Mouse (Mus musculus) lung, embryonic 15.5 days (tissue): ENCODE results near the gene Epb41l1. TPM values are rescaled to one million over a fixed set of nuclear protein-coding genes. Genes with fewer than 3 reads are reported as not detected.

Source experiments
- ATAC-seq: fragments of 200-750 bp; cut with Nextera tagmentation; 2 replicates; pipeline ENCODE4 v1.8.0; 2017; ENCODE audit warnings: moderate number of reproducible peaks, borderline replicate concordance; ENCODE audit not compliant: low FRiP score, low TSS enrichment; ENCODE audit errors: extremely low read depth
- H3K27ac ChIP-seq: fragments of 300-500 bp; sonication (generic); 2 replicates; pipeline ENCODE4 v1.5.1; 2015; ENCODE audit warnings: moderate library complexity, mild to moderate bottlenecking, inconsistent platforms
- H3K27me3 ChIP-seq: fragments of 300-500 bp; sonication (generic); 2 replicates; pipeline ENCODE4 v1.6.1; 2015; ENCODE audit warnings: inconsistent platforms
- H3K36me3 ChIP-seq: fragments of 300-500 bp; sonication (generic); 2 replicates; pipeline ENCODE4 v1.6.1; 2015; ENCODE audit warnings: inconsistent platforms
- H3K4me1 ChIP-seq: fragments of 300-500 bp; sonication (generic); 2 replicates; pipeline ENCODE4 v1.6.1; 2015; ENCODE audit warnings: inconsistent platforms
- H3K4me2 ChIP-seq: fragments of 300-500 bp; sonication (generic); 2 replicates; pipeline ENCODE4 v1.6.1; 2015; ENCODE audit warnings: inconsistent platforms, mild to moderate bottlenecking, moderate library complexity
- H3K4me3 ChIP-seq: fragments of 300-500 bp; sonication (generic); 2 replicates; pipeline ENCODE4 v1.5.1; 2015; ENCODE audit warnings: mild to moderate bottlenecking, inconsistent platforms
- H3K9ac ChIP-seq: fragments of 300-500 bp; sonication (generic); 2 replicates; pipeline ENCODE4 v1.6.1; 2015; ENCODE audit warnings: inconsistent platforms
- H3K9me3 ChIP-seq: fragments of 300-500 bp; sonication (generic); 2 replicates; pipeline ENCODE4 v1.6.1; 2016; ENCODE audit warnings: inconsistent platforms
- WGBS: fragments of 180-500 bp; shearing (Covaris S2); methylation state at CpG from one replicate; pipeline ENCODE4 v1.1.7; 2015; 5-methylcytosine and 5-hydroxymethylcytosine counted together
- polyA plus RNA-seq: library from polyadenylated mRNA; unstranded; fragments of >200 nt; fragmentation: Nextera tagmentation; extraction: Ambion mirVana; gene quantifications from 2 replicates; pipeline ENCODE4 v1.2.1, GENCODE M21; 2015

Epb41l1 gene
- polyA plus RNA-seq, 1 experiment from 2014 or later = 2.8 TPM

DNA sequence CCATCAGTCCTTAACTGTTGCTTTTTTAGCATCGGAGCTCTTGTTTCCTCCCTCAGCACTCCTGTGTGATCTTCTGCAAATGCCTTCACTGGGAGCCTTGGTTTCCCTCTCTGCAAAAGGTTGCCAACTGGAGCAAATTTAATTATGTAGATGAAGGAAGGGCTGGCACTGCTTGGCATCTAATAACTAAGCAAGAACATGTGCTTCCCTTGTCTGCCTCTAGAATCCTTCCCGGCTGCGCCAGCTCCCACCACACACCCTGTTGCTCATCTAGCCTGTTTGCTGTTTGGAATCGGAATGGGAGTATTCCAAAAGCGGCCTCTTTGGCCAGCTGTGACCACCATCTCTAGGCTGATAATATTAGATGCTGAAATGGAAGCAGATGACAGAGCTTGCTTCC, 98.9 kb downstream of the Epb41l1 start:
- Histone ChIP-seq H3K9me3 (no peaks in the 10 kb centered on the region), H3K4me3 (no peak overlapping the region), H3K27ac (no peak overlapping the region), H3K4me1 (no peaks in the 10 kb centered on the region), H3K9ac (no peak overlapping the region), H3K36me3 (no peaks in the 10 kb centered on the region), H3K27me3 (no peaks in the 10 kb centered on the region), H3K4me2 (no peak overlapping the region)
- 88% methylated on average over 5 of the region's 5 CpGs for WGBS
- ATAC-seq = no peak

DNA sequence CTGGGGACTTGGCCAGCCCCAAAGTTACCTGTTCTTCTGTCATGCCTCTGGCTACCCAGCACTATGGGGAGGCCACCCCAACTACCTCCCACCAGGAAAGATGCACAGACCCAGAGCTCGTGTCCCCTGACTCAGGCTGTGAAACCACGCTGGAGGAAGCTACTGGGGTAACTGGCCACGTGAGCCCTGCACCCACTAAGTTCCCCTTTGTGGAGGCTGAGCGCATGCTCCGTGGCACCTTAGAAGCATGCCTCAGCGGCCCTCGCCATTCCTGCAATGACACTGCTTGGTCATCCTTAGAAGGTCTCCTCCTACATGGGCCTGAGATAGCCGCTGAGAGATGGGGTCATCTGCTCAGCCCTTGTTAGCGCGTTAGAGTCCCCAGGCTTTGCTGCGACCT, 102.3 kb downstream of the Epb41l1 start:
- no peak overlapping the region for H3K4me2 ChIP-seq
- H3K36me3 ChIP-seq = 0 out of 2 replicates have a peak, but pooled peaks cover 2% of the 10 kb centered on the region
- no peak overlapping the region for H3K4me3 ChIP-seq
- ATAC-seq = no peak
- no peak overlapping the region for H3K27ac ChIP-seq
- WGBS = 85% methylated on average over 11 of the region's 11 CpGs
- no peak overlapping the region for H3K9ac ChIP-seq
- H3K4me1 ChIP-seq = no peaks in the 10 kb centered on the region
- H3K9me3 ChIP-seq = no peaks in the 10 kb centered on the region
- H3K27me3 ChIP-seq = no peaks in the 10 kb centered on the region

DNA sequence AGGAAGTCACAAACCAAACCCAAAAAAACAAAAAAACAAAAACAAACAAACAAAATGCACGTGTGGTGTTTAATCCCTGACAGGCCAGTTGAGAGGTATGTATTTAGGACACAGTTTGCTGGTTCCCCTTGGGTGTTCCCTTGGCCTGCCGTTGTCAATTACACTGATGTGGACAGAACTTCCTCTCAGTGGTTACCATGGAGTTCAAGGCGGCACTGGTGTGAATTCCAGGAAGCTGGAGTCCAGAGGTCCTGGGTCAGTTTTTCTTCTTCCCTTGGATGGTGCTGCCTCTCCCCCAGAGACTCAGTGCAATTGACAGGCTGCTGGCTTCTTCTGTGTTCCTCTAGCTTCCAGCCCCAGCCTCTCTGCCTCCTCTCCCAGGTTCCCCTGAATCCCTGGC, 103.4 kb downstream of the Epb41l1 start:
- no peaks in the 10 kb centered on the region for H3K27me3 ChIP-seq

DNA sequence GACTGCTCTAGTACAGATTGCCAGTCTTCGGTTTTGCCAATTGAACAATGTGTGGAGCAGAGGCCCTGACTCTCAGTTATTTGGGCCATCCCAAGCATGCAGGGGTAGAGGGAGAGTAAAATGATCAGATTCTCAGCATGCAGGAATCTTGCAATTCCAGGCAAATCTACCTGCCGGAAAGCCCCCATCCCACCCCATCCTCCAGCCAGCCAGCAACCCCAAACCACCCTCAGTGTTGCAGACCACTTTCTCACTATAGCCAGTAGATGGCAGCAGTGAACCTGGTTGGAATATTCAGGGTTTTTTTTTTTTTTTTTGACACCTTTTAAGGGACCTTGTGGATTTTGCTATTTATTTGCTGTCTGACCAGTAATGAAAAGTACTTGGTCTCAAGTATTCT, 109.0 kb downstream of the Epb41l1 start:
- H3K36me3 ChIP-seq = 0 out of 2 replicates have a peak, but pooled peaks cover 2% of the 10 kb centered on the region
- H3K4me2 ChIP-seq = no peak overlapping the region
- H3K4me1 ChIP-seq = no peaks in the 10 kb centered on the region
- no peak overlapping the region for H3K4me3 ChIP-seq
- no peak overlapping the region for H3K9ac ChIP-seq
- H3K27ac ChIP-seq = no peak overlapping the region
- no peak for ATAC-seq
- H3K9me3 ChIP-seq = no peaks in the 10 kb centered on the region
- no peaks in the 10 kb centered on the region for H3K27me3 ChIP-seq
- WGBS = 50% methylated on average over 2 of the region's 2 CpGs

More for the DNA sequence above, 103.4 kb downstream of the Epb41l1 start:
- Histone ChIP-seq H3K36me3 (0 out of 2 replicates have a peak, but pooled peaks cover 2% of the 10 kb centered on the region), H3K27ac (no peak overlapping the region), H3K9ac (no peak overlapping the region), H3K4me2 (no peak overlapping the region), H3K9me3 (no peaks in the 10 kb centered on the region), H3K4me3 (no peak overlapping the region), H3K4me1 (no peaks in the 10 kb centered on the region)
- no peak for ATAC-seq
- WGBS = 30% methylated on average over 3 of the region's 3 CpGs

DNA sequence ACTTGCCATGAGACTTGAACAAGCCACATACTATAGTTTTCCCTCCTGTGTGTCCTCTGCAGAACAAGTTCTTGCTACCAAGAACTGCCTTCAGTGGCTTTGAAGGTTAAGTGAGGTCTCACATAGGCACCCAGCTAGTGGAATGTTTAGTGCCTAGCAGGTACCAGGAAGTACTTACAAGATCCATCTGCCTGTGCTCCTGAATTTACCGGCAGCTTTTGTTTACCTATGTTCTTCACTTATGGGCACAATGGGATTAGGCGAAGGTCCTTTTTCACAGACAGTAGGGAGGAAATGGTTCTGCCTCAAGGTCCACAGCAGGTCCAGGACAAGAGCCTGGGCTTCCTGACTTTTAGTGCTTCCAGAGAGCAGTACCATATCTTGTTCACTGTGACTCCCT, 112.5 kb downstream of the Epb41l1 start:
- Histone ChIP-seq H3K9ac (no peak overlapping the region), H3K27ac (no peak overlapping the region), H3K36me3 (no peaks in the 10 kb centered on the region), H3K4me3 (no peak overlapping the region), H3K27me3 (no peaks in the 10 kb centered on the region), H3K9me3 (no peaks in the 10 kb centered on the region), H3K4me2 (no peak overlapping the region), H3K4me1 (no peaks in the 10 kb centered on the region)
- no peak for ATAC-seq
- 31% methylated on average over 2 of the region's 2 CpGs for WGBS

DNA sequence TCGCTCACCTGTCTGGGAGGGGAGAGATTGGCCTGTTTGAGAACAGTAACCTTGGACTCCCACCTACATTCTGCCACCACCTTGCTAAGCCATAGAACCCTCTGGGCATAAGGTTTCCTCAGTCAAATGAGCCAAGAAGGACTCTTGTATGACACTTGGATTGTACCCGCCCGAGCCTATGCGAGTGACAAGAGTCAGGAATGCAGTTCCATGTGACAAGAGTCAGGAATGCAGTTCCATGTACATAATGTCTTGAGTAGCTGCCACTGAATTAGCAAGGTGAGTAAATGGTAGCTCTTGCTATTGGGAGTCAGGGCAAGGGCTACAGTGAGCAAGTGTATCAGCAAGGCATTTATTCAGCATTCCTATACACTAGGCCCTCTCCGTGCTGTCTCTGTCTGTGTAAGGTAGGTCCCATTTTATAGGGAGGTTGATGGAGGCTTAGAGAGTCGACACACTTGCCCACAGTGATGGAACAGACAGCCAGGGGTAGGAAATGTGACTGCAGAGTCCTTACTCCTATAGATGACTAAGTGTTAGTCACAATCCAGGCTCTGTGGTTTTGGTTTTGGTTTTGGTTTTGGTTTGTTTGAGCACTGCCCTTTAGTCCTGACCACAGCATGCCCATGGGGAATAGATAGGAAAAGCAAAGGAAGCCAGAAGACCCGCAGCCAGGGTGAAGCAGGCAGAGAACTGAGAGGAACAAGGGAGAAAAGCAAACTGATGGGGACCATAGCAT, 118.3 kb downstream of the Epb41l1 start:
- Histone ChIP-seq H3K27me3 (no peaks in the 10 kb centered on the region), H3K4me3 (no peak overlapping the region), H3K36me3 (no peaks in the 10 kb centered on the region), H3K27ac (no peak overlapping the region), H3K4me2 (no peak overlapping the region), H3K9ac (no peak overlapping the region), H3K4me1 (no peaks in the 10 kb centered on the region), H3K9me3 (no peaks in the 10 kb centered on the region)
- no peak for ATAC-seq
- WGBS = 73% methylated on average over 7 of the region's 7 CpGs

DNA sequence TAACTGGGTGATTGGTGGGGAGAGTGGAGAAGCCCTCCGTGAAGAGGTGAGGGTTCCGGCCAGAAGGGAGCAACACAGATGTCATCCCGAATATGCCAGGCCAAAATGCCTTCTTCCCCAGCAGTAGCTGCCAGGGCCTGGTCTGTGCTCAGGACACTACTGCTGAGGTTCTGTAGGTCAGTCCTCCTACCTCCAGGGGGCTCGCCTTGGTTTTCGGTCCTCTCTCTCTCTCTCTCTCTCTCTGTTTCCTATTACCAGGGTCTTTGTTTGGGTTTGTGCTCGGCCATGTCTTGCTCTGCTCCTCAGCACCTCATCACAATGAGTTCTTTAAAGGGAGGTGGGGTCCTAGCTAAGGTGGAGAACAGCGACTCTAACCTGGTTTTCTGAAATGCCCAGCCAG, 120.3 kb downstream of the Epb41l1 start:
- WGBS = 82% methylated on average over 7 of the region's 7 CpGs
- H3K4me2 ChIP-seq = no peak overlapping the region
- H3K27ac ChIP-seq = no peak overlapping the region
- no peak overlapping the region for H3K9ac ChIP-seq
- no peaks in the 10 kb centered on the region for H3K27me3 ChIP-seq
- no peaks in the 10 kb centered on the region for H3K4me1 ChIP-seq
- H3K36me3 ChIP-seq = no peaks in the 10 kb centered on the region
- no peak for ATAC-seq
- H3K4me3 ChIP-seq = no peak overlapping the region
- H3K9me3 ChIP-seq = no peaks in the 10 kb centered on the region

DNA sequence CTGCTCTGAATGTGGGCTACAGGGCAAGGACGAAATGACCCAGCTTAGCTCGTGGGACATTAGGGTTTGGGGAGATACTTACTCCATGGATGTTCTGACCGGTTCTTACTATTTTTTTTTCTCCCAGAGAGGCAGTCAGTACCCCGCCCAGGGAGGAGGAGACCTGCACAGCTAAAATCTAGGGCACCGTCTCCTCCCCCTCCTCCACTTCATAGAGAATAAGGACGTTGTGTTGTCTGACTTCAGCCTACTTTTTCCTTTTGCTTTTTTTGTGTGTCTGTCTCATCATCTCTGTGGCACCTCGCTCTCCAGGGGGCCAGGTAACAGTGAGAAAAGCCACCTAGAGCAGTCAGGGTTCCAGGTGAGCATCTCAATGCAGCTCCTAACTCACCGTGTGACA, 121.7 kb downstream of the Epb41l1 start:
- 79% methylated on average over 8 of the region's 8 CpGs for WGBS

DNA sequence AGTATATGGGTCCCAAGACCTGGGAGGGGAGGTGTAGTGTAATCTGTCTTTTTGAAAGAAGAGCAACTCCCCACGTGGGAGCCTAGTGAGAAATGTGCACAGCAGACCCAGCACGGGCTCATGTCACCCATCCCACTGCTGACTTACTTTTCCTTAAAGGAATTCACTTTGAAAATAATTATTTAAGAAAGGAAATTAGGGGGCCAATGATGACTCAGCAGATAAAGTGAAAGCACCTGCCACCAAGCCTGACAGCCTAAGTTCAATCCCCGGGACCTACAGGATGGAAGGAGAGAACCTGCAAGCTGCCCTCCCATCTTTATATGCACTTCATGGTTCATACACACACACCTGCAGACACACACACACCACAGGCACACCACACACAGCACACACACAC, 123.1 kb downstream of the Epb41l1 start:
- no peak for ATAC-seq
- Histone ChIP-seq H3K9me3 (no peaks in the 10 kb centered on the region), H3K4me3 (no peak overlapping the region), H3K4me2 (no peak overlapping the region), H3K9ac (no peak overlapping the region), H3K36me3 (no peaks in the 10 kb centered on the region), H3K27me3 (no peaks in the 10 kb centered on the region), H3K27ac (no peak overlapping the region), H3K4me1 (peaks cover 14% of the 10 kb centered on the region)
- 64% methylated on average over 3 of the region's 3 CpGs for WGBS

More for the DNA sequence above, 121.7 kb downstream of the Epb41l1 start:
- Histone ChIP-seq H3K27ac (no peak overlapping the region), H3K27me3 (no peaks in the 10 kb centered on the region), H3K36me3 (no peaks in the 10 kb centered on the region), H3K9ac (no peak overlapping the region), H3K4me2 (no peak overlapping the region), H3K9me3 (no peaks in the 10 kb centered on the region), H3K4me1 (peaks cover 4% of the 10 kb centered on the region; the same call in 1 of the 2 replicates), H3K4me3 (no peak overlapping the region)
- no peak for ATAC-seq

DNA sequence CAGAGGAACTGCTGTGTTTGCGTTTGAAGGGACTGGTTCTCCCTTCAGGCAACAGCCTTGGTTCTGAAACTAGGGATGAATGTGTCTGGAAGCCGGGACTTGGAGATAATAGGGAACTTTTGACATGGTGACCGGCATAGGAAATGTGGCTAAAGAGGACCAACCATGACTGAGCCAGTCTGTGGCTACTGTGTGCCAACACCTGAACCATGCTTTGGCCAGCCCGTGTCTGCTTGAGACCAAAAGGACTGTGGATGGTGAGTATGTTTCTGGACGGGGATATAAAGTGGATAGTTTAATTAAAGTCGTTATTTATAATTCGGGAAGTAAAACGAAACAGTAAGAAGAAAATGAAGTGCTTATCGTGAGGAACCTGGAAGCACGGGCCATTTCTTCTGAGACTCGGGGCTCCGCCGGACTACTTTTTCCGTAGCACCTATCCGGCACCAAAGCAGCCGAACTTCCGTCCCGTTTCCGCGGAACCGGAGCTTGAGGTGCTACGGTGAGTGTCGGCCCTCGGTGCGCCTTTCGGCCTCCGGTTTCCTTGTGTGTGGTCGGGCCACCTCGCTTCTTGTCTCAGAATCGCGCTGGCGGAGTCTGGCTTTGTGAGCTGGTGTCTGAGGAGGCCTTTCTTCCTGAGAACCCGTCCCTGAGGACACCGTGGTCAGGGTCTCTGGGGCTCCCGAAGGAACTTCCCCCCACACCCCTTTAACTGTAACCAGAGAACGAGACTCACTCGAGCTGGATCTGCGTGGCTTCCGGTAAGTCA, 126.6 kb downstream of the Epb41l1 start, which contains the start of gene Aar2:
Gene Aar2, plus strand, starts transcription at position 462 of the 769 bp plus-strand sequence.
- Histone ChIP-seq H3K27me3 (no peaks in the 10 kb centered on the region), H3K27ac (peak within 1 kb of the TSS; percentile 71), H3K9me3 (no peaks in the 10 kb centered on the region), H3K4me2 (peak within 1 kb of the TSS; percentile 75), H3K4me1 (peaks cover 17% of the 10 kb centered on the region), H3K4me3 (peak within 1 kb of the TSS; percentile 67), H3K36me3 (peaks cover 18% of the 10 kb centered on the region), H3K9ac (peak within 1 kb of the TSS; percentile 73)
- 0 out of 2 replicates have a peak, but pooled peaks have one; percentile 64 for ATAC-seq
- 5% methylated on average over 39 of the region's 39 CpGs for WGBS

DNA sequence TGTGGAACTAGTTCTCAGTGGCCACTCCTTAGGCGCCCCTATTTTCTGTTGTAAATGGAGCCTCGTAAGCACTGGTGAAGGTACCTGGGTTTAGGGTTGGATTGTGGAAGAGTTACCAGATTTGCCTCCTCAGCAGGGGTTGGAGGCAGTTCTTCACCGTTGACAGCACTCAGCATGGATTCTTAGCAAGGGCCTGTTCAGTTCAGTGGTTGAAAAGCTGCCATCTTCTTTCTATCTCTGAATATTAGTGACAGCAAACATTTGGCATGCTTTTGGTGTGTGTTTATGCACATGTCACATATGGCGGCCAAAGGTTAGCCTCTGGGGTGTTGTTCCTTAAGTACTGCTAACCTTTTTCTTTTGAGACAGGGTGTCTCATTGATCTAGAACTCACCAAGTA, 131.7 kb downstream of the Epb41l1 start:
- H3K9ac ChIP-seq = no peak overlapping the region
- no peaks in the 10 kb centered on the region for H3K9me3 ChIP-seq
- WGBS = 89% methylated on average over 4 of the region's 4 CpGs
- H3K4me1 ChIP-seq = peaks cover 12% of the 10 kb centered on the region
- no peaks in the 10 kb centered on the region for H3K27me3 ChIP-seq
- no peak overlapping the region for H3K4me3 ChIP-seq
- ATAC-seq = no peak
- no peak overlapping the region for H3K4me2 ChIP-seq
- no peak overlapping the region for H3K27ac ChIP-seq
- peaks cover 57% of the 10 kb centered on the region for H3K36me3 ChIP-seq

DNA sequence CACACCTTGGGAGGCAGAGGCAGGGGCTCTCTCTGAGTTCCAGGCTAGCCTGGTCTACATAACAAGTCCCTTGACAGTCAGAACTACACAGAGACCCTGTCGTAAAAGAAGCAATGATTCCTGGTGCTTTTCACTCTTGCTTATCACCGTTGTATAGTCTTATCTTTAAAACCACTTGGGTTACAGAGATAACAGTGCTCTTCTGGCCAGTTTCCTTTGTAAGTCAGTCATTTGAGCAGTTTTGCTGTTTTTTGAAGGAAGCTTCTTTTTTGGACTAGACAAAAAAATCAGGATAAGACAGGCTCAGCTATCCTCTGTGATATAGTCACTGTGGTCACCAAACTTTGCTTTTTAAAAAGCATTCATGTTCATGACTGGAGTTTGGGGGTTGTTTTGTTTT, 141.1 kb downstream of the Epb41l1 start:
- ATAC-seq = no peak
- peaks cover 31% of the 10 kb centered on the region for H3K36me3 ChIP-seq
- no peak overlapping the region for H3K4me3 ChIP-seq
- H3K9me3 ChIP-seq = no peaks in the 10 kb centered on the region
- H3K27me3 ChIP-seq = no peaks in the 10 kb centered on the region
- H3K9ac ChIP-seq = no peak overlapping the region
- no peak overlapping the region for H3K4me2 ChIP-seq
- 18% methylated on average over 2 of the region's 2 CpGs for WGBS
- H3K4me1 ChIP-seq = no peaks in the 10 kb centered on the region
- H3K27ac ChIP-seq = no peak overlapping the region
